Mouse (Mus musculus): ENCODE measurements around the gene Nxf1. TPM values are rescaled to one million over a fixed set of nuclear protein-coding genes. Genes with fewer than 3 reads are reported as not detected.
"Not testable (repeated sequence)": the region's sequence is repeated elsewhere in the genome, so short reads cannot be mapped to it uniquely, and the experiment has no call there.

Nxf1 gene
- total RNA-seq, 2 experiments from 2014 or later: 37.8 to 41.5 TPM

DNA sequence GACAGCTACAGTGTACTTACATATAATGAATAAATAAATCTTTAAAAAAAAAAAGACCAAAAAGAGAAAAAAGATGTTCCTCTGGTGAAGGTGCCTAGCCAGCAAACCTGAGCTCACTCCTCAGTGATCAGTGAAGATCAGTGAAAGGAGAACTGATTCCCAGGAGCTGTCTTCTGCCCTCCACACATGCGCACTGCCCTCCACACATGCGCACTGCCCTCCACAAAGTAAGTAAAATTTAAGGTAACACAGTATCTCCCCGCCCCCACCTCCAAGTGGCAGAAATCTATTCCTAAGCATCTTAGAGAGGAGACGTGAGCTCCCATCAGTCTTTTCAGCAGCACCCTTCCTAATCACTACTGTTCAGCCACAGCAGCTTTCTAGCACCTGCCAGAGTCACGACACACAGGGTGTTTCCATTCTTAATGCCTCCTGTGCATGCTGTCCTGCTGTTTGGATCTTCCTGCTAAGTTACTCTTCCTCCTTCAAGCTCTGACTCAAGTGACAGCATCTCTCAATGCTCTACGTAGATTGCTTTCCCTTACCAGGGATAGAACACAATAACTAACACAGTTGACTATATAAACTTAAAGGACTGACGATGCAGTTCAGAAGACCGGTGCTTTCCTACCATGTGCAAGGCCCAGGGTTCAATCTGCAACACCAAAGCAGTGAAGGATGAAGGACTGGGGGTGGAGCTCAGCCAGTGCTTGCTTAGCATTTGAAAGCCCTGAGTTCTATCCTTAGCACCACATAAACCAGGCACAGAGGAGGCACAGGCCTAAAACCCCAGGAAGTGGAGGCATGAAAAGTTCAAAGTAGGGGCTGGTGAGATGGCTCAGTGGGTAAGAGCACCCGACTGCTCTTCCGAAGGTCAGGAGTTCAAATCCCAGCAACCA is 40.8 kb upstream of the Nxf1 start:
- no peak overlapping the region for H3K4me3 ChIP-seq
- no peak for TF ChIP-seq CTCF (IDR thresholded peaks at IDR 0.05)
- H3K27ac ChIP-seq: no peak overlapping the region
- intact Hi-C loops (cut with DNase I): loop anchor here (10.0 kb wide), 1 partner anchor 389 kb away; no protein-coding TSS in a partner anchor
- no peak for DNase-seq

DNA sequence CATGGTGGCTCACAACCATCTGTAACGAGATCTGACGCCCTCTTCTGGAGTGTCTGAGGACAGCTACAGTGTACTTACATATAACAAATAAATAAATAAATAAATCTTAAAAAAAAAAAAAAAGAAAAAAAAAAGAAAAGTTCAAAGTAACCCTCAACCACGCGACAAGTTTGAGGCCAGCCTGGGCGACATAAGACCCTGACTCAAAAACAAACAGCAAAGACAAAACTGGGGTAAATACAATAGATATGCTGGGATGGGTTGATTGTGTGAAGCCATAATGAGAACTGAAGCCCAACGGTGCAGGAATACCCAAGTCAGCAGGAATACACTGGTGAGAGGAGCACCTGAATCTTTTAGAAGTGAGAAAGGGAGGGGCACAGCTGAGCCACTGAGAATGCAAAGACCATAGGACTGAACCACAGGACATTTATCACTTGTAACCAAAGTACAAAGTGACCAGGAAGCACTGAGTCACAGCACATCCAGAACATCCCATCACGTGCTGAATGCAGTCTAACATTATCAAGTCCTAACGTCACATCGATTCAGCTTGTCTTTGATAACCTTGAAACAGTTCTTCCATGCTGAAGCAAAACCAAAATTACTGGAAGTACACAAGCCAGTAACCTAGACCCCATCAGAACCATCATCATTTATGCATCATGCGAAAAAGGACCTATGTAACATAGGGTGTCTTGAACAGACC is 40.0 kb upstream of the Nxf1 start:
- DNase-seq: no peak
- TF ChIP-seq CTCF (IDR thresholded peaks at IDR 0.05): no peak
- intact Hi-C loops (cut with DNase I): loop anchor here (10.0 kb wide), 1 partner anchor 388 kb away; no protein-coding TSS in a partner anchor
- no peak overlapping the region for H3K4me3 ChIP-seq
- no peak overlapping the region for H3K27ac ChIP-seq

DNA sequence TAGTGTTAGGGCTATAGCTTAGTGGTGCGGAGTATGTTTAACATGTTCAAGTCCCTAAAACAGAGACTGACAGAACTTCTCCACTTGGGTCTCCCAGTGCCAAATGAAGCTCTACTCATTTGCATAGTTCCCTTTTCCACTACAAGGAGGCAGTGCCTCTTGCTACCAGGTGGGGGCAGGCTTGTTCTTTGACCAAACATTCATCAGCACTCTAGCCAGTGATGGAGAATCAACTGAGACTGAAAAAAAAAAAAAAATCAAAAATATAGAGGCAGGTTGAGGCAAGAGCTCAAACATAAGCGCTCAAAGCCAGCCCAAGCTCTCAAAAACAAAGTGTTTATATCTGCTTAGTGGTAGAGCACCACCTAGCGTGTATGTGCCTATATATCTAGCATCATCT is 38.5 kb upstream of the Nxf1 start:
- H3K27ac ChIP-seq: no peak overlapping the region
- peak; percentile 55 for DNase-seq
- peak; percentile 91 for TF ChIP-seq CTCF (IDR thresholded peaks at IDR 0.05)
- no peak overlapping the region for H3K4me3 ChIP-seq
- intact Hi-C loops (cut with DNase I): loop anchor here (10.0 kb wide), 1 partner anchor 386 kb away; no protein-coding TSS in a partner anchor

DNA sequence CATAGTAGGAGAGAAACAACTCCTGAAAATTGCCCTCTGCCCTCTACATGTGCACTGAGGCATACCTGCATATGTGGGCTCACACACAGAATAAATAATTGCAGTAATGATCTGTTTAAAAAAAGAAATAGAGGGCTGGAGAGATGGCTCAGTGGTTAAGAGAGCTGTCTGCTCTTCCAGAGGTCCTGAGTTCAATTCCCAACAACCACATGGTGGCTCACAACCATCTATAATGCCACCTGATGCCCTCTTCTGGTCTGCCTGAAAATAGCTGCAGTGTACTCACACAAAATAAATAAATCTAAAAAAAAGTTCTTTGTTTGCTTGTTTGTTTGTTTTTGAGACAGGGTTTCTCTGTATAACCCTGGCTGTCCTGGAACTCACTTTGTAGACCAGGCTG is 37.8 kb upstream of the Nxf1 start:
- H3K27ac ChIP-seq: not testable (repeated sequence)

DNA sequence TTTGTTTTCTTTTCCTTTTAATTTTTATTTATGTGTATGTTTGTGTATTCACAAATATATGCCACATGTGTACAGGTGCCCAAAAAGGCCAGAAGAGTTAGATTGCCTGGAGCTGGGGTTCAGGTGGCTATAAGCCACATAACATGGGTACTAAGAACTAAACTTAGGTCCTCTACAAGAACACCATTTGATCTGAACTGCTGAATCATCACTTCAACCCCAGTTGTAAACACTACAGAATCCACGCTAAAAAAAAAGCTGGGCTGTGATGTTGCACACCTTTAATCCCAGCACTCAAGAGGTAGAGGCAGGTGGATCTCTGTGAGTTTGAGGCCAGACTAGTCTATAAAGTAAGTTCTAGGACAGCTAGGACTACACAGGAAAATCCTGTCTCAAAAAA is 35.5 kb upstream of the Nxf1 start:
- H3K4me3 ChIP-seq: no peak overlapping the region
- no peak overlapping the region for H3K27ac ChIP-seq
- intact Hi-C loops (cut with DNase I): no loop called here
- no peak for DNase-seq
- no peak for TF ChIP-seq CTCF (IDR thresholded peaks at IDR 0.05)

More for the DNA sequence above, 37.8 kb upstream of the Nxf1 start:
- H3K4me3 ChIP-seq, DNase-seq: not testable (repeated sequence)
- intact Hi-C loops (cut with DNase I): loop anchor here (10.0 kb wide), 1 partner anchor 386 kb away; no protein-coding TSS in a partner anchor

DNA sequence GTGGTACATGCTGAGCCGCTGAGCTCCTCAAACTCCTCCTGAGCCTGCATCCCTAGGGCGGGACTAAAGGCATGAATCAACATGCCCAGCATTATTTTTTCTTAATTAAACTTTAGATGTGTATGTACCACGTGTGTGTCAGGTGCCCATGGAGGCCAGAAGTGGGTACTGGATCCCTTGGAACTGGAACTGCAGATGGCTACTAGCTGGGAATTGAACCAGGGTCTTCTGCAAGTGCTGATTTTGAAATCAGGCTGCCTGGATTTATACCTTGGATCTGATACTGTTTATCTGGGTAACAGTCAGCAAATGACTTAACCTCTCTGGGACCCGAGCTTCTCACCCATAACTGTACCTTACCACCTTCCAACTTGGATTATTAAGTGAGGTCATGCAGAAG is 34.9 kb upstream of the Nxf1 start:
- no peak for TF ChIP-seq CTCF (IDR thresholded peaks at IDR 0.05)
- DNase-seq: no peak
- intact Hi-C loops (cut with DNase I): loop anchor here (2.0 kb wide), 1 partner anchor 97 kb away; the partner anchor contains the start of gene Ttc9c
- peak overlapping the region; percentile 79 for H3K4me3 ChIP-seq
- H3K27ac ChIP-seq: peak overlapping the region; percentile 96

DNA sequence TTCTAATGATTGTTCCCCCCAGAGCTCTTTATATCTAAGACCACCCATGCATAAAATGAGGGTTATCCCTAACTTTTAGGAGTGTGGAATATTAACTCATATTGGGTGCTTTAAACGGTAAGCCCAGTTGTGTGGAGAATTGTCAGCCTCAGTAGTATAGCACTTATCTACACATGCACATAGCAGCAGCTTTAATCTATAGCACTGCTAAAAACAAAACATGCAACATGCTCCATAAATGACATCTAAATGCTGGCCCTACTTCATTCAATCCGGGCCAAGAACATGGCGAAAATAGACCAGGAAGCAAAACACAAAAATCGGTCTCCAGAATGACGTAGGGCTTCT is 34.3 kb upstream of the Nxf1 start:
- no peak for TF ChIP-seq CTCF (IDR thresholded peaks at IDR 0.05)
- peak overlapping the region; percentile 79 for H3K4me3 ChIP-seq
- DNase-seq: no peak
- peak overlapping the region; percentile 96 for H3K27ac ChIP-seq
- intact Hi-C loops (cut with DNase I): loop anchor here (2.0 kb wide), 1 partner anchor 96 kb away; the partner anchor contains the start of gene Ttc9c

DNA sequence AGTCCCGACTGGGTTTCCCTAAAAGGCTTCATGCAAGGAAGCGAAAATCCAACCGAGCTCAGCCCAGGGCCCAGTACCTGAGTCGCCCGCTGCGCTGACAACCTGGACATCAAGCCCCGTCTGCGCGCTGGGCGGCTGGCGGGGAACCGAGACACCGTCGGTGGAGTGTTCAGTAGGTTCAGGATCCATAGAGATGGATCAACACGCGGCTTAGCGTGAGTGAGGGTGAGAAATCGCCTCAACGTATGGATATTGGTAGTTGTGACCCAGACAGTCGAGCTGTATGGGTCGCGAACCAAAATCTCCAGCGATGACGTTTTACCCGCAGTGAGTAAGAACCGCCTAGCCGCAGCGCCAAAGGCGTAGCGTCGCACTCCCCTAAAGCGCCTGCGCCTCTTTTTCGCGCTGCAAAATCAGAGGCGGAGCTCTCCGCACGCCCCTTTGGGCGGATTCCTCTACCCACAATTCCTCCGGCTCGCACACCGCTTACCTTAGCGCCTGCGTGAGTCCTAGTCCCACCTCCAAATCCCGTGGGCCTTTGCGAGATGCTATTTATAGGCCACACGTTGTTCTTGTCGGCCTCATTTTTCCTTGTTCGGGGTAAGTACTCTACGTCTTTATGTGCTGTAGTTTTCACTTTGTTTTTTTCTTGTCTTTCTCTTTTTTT is 33.8 kb upstream of the Nxf1 start, which contains the start of gene Slc3a2:
Gene Slc3a2 (minus strand): TSS at position 463 of the 667 bp plus-strand sequence.
- Histone ChIP-seq H3K27ac (peak within 1 kb of the TSS; percentile 96), H3K4me3 (peak within 1 kb of the TSS; percentile 79)
- no peak for TF ChIP-seq CTCF (IDR thresholded peaks at IDR 0.05)
- intact Hi-C loops (cut with DNase I): loop anchor here (2.0 kb wide), 1 partner anchor 96 kb away; the partner anchor contains the start of gene Ttc9c
- DNase-seq: peak; percentile 97

DNA sequence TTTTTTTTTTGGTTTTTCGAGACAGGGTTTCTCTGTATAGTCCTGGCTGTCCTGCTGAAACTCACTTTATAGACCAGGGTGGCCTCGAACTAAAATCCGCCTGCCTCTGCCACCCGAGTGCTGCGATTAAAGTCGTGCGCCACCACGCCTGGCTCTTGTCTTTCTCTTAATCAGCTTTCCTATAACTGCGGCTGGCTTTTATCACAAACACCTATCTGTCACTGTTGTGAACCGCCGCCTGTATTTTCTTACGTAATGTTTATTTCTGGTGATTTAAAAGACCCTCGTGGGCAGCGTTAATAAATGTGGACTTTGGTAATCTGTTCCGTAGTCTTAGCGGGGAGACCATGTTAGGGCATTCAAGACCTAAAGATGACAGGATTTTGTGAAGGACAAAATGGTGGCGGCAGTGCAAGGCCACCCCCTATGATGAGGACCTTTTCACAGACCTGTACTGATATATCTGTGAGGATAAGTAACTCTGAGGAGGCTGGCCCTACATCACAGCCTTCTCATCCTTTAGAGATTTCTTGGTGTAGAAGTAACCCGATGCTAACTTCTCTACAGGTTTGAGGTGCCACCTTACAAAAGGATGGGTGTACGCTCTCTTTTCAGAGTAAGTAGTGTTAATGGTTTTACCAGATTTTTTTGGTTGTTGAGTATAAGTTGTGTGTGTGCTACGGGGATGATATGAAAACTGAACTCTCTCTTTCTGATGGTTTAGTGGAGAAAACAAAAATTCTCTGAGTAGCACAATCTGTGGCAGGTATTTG is 33.1 kb upstream of the Nxf1 start:
- TF ChIP-seq CTCF (IDR thresholded peaks at IDR 0.05): no peak

DNA sequence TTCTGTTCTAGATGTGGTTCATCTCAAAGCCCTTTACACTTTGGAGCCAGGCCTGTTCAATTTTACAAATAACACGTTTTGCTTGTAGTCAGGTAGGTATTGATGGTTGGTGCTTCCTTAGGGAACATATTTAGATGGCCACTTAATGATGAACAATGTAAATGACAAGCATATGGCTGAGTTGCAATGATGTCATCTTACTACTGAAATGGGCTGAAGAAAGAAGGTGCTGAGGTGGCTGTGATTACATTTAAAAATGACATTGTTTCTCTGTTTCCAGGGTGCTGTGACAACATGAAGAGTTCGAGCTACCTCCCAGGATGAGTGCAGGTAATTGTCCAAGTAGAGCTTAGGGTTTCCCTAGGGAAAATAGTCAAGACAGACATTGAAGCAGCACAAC is 32.5 kb upstream of the Nxf1 start:
- intact Hi-C loops (cut with DNase I): no loop called here
- peak overlapping the region; percentile 96; the same call in 1 of the 2 replicates for H3K27ac ChIP-seq
- peak overlapping the region; percentile 79 for H3K4me3 ChIP-seq
- DNase-seq: no peak
- TF ChIP-seq CTCF (IDR thresholded peaks at IDR 0.05): no peak

More for the DNA sequence above, 33.1 kb upstream of the Nxf1 start:
- DNase-seq: peak; percentile 33
- peak overlapping the region; percentile 79 for H3K4me3 ChIP-seq
- peak overlapping the region; percentile 96 for H3K27ac ChIP-seq
- intact Hi-C loops (cut with DNase I): loop anchor here (2.0 kb wide), 1 partner anchor 95 kb away; the partner anchor contains the start of gene Ttc9c

DNA sequence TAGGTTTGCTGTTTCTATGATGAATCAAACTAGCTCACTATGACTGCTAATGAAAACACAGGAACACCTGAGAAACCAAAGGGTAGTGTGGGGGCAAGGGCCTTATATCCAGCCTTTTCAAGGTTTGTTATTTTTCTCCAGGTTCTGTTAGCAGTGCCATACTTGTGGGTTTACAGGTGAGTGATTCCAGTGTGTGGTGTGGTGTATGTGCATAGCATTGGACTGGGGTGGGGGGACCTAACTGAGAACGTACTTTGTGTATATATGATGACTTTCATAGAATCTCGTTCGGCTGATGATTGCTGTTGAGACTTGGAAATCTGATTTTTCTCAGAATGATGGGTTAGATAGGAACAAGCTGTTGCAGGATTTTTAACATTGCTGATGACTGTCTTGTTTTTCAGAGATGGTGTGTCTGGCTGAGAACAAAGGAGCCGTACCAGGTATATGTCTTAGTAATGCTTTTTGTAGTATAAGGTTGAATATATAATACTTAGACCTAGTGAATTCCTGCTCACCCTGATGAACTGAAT is 31.7 kb upstream of the Nxf1 start:
- no peak for DNase-seq
- Histone ChIP-seq H3K27ac (no peak overlapping the region), H3K4me3 (peak overlapping the region; percentile 79)
- no peak for TF ChIP-seq CTCF (IDR thresholded peaks at IDR 0.05)
- intact Hi-C loops (cut with DNase I): no loop called here
